Mouse (Mus musculus) hematopoietic multipotent progenitor cell, adult 10-12 weeks (in vitro differentiated cells): ENCODE measurements around the gene Ocel1. TPM values are rescaled to one million over a fixed set of nuclear protein-coding genes. Genes with fewer than 3 reads are reported as not detected.

Experiments
- polyA plus RNA-seq: library from polyadenylated mRNA; stranded (reverse); fragments of >175 nt; gene quantifications from 2 replicates; pipeline ENCODE4 v1.2.3, GENCODE M21; 2012; ENCODE audit warnings: low replicate concordance

The Ocel1 gene
- 49.5 and 128 TPM in 2 replicates for polyA plus RNA-seq

GRCm38 (mm10) chr8:71371236-71371848, at the start of gene Ocel1:
Gene Ocel1, plus strand, starts transcription at chr8:71371298.

GRCm38 (mm10) chr8:71366771-71367528, 4.1 kb upstream of the Ocel1 start, which contains the start of gene Use1:
Gene Use1, plus strand, starts transcription at chr8:71366848.

DNA sequence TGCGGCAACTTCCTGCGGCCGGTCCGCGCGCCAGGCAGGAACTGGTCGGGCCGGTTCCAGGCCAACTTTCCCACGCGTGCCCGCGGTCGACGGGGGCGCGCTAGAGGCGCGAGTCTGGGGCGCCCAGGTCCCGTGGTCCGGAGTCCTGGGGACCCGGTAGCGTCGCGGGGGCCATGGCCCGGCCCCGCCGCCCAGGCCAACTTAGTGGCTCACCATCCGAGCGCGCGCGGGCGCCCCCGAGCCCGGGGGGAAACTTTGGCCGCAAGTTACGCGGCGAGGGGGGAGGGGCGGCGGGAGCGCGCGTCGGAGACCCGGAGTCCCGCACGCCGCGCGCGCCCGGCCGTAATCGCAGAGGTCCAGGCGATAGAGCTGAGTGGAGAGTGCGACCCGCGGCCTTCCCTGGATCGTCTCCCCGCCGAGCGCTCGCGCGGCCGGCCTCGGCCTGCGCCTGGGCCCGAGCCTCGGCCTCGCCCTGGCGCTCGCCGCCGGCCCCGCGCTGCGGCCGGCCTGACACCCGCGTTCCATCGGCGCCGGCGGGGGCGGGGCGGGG, 10.4 kb downstream of the Ocel1 start, which contains the start of gene Nr2f6:
Nr2f6 (minus strand) TSS at position 540 of the 550 bp plus-strand sequence.

GRCm38 (mm10) chr8:71395629-71396028, 24.5 kb downstream of the Ocel1 start, which contains the start of gene Ushbp1:
Gene Ushbp1, minus strand, starts transcription at chr8:71395802.

GRCm38 (mm10) chr8:71396639-71397305, 25.7 kb downstream of the Ocel1 start, which contains the start of gene Babam1:
Gene Babam1, plus strand, starts transcription at chr8:71396861.

GRCm38 (mm10) chr8:71405401-71406098, 34.5 kb downstream of the Ocel1 start, which contains the start of gene Ankle1:
Gene Ankle1, plus strand, starts transcription at chr8:71406010.

Other genes starting within 250 kb of the Ocel1 start
- 99.7 and 179 TPM in 2 replicates for gene Myo9b, start 98.6 kb upstream of the Ocel1 start, polyA plus RNA-seq
- gene Haus8, start 98.4 kb upstream of the Ocel1 start, polyA plus RNA-seq, result 8.3 and 12.3 TPM in 2 replicates
- gene Use1, start 4.5 kb upstream of the Ocel1 start, polyA plus RNA-seq, result 230 and 318 TPM in 2 replicates
- gene Nr2f6, start 10.7 kb downstream of the Ocel1 start, polyA plus RNA-seq, result 47.0 and 71.0 TPM in 2 replicates
- gene Ushbp1, start 24.5 kb downstream of the Ocel1 start, polyA plus RNA-seq, result 0.64 and 1.2 TPM in 2 replicates
- gene Babam1, start 25.6 kb downstream of the Ocel1 start, polyA plus RNA-seq, result 86.4 and 115 TPM in 2 replicates
- gene Ankle1, start 34.7 kb downstream of the Ocel1 start, polyA plus RNA-seq, result 4.4 and 11.0 TPM in 2 replicates
- 63.5 and 128 TPM in 2 replicates for gene Abhd8, start 92.4 kb downstream of the Ocel1 start, polyA plus RNA-seq
- 62.6 and 70.7 TPM in 2 replicates for gene Mrpl34, start 93.7 kb downstream of the Ocel1 start, polyA plus RNA-seq
- 230 and 542 TPM in 2 replicates for gene Dda1, start 97.9 kb downstream of the Ocel1 start, polyA plus RNA-seq
- gene Ano8, start 114.7 kb downstream of the Ocel1 start, polyA plus RNA-seq, result 8.3 and 23.9 TPM in 2 replicates
- 21.2 and 52.5 TPM in 2 replicates for gene Gtpbp3, start 116.8 kb downstream of the Ocel1 start, polyA plus RNA-seq
- gene Plvap, start 140.5 kb downstream of the Ocel1 start, polyA plus RNA-seq, result 7.0 and 42.5 TPM in 2 replicates
- gene Ccdc194, start 154.4 kb downstream of the Ocel1 start, polyA plus RNA-seq, result 0.10 TPM in 1 of 2 replicates, not detected in the other
- gene Bst2, start 166.2 kb downstream of the Ocel1 start, polyA plus RNA-seq, result 136 and 509 TPM in 2 replicates
- gene Mvb12a, start 171.6 kb downstream of the Ocel1 start, polyA plus RNA-seq, result 126 and 231 TPM in 2 replicates
- 0.84 and 2.7 TPM in 2 replicates for gene Tmem221, start 187.6 kb downstream of the Ocel1 start, polyA plus RNA-seq
- 0.04 TPM in 1 of 2 replicates, not detected in the other for gene Nxnl1, start 195.3 kb downstream of the Ocel1 start, polyA plus RNA-seq
- gene Slc27a1, start 197.6 kb downstream of the Ocel1 start, polyA plus RNA-seq, result 14.2 and 19.8 TPM in 2 replicates
- 279 and 289 TPM in 2 replicates for gene Pgls, start 220.9 kb downstream of the Ocel1 start, polyA plus RNA-seq
- 109 and 215 TPM in 2 replicates for gene Fam129c, start 226.3 kb downstream of the Ocel1 start, polyA plus RNA-seq
- 60.9 and 103 TPM in 2 replicates for gene Colgalt1, start 239.7 kb downstream of the Ocel1 start, polyA plus RNA-seq